ENCODE assay signal across 13 mouse cellular contexts in genomic region chr12:71613326-71613725, GRCm38 (mm10).
DNase-seq lines count a peak whose midpoint lies in the region; ATAC-seq and TF ChIP-seq lines count a peak whose summit lies in the region.
"Had no signal": no experiment of that assay in that cellular context is flagged by ENCODE, and none has a peak within 500 bp of the region (broad histone marks: within the 10 kb centered on the region; RNA-seq: fewer than 3 reads in every experiment).

No protein-coding gene starts in this region.

- H3K27ac ChIP-seq in heart, adult 2 months: no peak overlapping the region
- H3K27ac ChIP-seq in heart, embryonic 12.5 days (ENCODE audit: poor library complexity, severe bottlenecking): no peak overlapping the region
- no peak overlapping the region for H3K27ac ChIP-seq in embryonic facial prominence, embryonic 10.5 days (replicated peaks)
- H3K27ac ChIP-seq in kidney, embryonic 14.5 days (ENCODE audit: low read depth, low read length): peak overlapping the region; percentile 85
- peak overlapping the region; percentile 64 for H3K27ac ChIP-seq in stomach, embryonic 14.5 days (ENCODE audit: low read length)
- H3K27ac ChIP-seq: heart, embryonic 15.5 days; macrophage had no signal

- H3K27me3 ChIP-seq in heart, adult 2 months (ENCODE audit: control insufficient read depth, insufficient read depth, low read length): no peaks in the 10 kb centered on the region
- no peaks in the 10 kb centered on the region for H3K27me3 ChIP-seq in heart, embryonic 12.5 days (replicated peaks)
- H3K27me3 ChIP-seq in embryonic facial prominence, embryonic 10.5 days (replicated peaks; ENCODE audit: low read depth, poor library complexity, severe bottlenecking): no peaks in the 10 kb centered on the region
- H3K27me3 ChIP-seq in kidney, embryonic 14.5 days (ENCODE audit: control insufficient read depth, insufficient read depth, low read length): no peaks in the 10 kb centered on the region
- H3K27me3 ChIP-seq in stomach, embryonic 14.5 days (ENCODE audit: control insufficient read depth, insufficient read depth, low read length): no peaks in the 10 kb centered on the region
- H3K27me3 ChIP-seq: heart, embryonic 15.5 days had no signal

- H3K79me2 ChIP-seq in heart, adult 2 months (replicated peaks; ENCODE audit: control insufficient read depth, insufficient read depth, low read length): no peaks in the 10 kb centered on the region

- TF ChIP-seq CTCF in heart, adult 2 months (IDR thresholded peaks at IDR 0.05): no peak

- TF ChIP-seq EP300 in heart, adult 2 months (IDR thresholded peaks at IDR 0.05; ENCODE audit: insufficient read depth, low read depth, low read length): no peak

- intact Hi-C loops in heart, adult 2 months (cut with DNase I): no loop called here

- H3K4me1 ChIP-seq in heart, adult 2 months (ENCODE audit: control insufficient read depth, insufficient read depth, low read length): no peaks in the 10 kb centered on the region
- H3K4me1 ChIP-seq in heart, embryonic 12.5 days (replicated peaks): peaks cover 5% of the 10 kb centered on the region; the same call in 1 of the 2 replicates
- H3K4me1 ChIP-seq in embryonic facial prominence, embryonic 10.5 days: peaks cover 8% of the 10 kb centered on the region; the same call in 1 of the 2 replicates
- no peaks in the 10 kb centered on the region; the same call in 1 of the 2 replicates for H3K4me1 ChIP-seq in kidney, embryonic 14.5 days (ENCODE audit: control insufficient read depth, insufficient read depth, low read length)
- peaks cover 11% of the 10 kb centered on the region; the same call in 1 of the 2 replicates for H3K4me1 ChIP-seq in stomach, embryonic 14.5 days (ENCODE audit: control insufficient read depth, insufficient read depth, low read length)

- DNase-seq in heart, adult 2 months: peak; percentile 42 to 52
- peak; percentile 29 for DNase-seq in embryonic facial prominence, embryonic 10.5 days (ENCODE audit: low spot score)
- no peak for DNase-seq in spleen, postnatal 10 days (ENCODE audit: low spot score in 2 of 2)
- no peak for DNase-seq in ovary, postnatal 10 days (ENCODE audit: low spot score)
- DNase-seq in embryo, embryonic 10 days (ENCODE audit: low spot score): no peak
- DNase-seq: cerebellum, adult 8-10 months; spleen, adult 18-20 months had no signal

- 69% methylated on average over 8 of the region's 8 CpGs for WGBS in heart, adult 2 months
- 74% methylated on average over 8 of the region's 8 CpGs for WGBS in heart, embryonic 12.5 days
- WGBS in embryonic facial prominence, embryonic 10.5 days: 54% methylated on average over 8 of the region's 8 CpGs
- WGBS in kidney, embryonic 14.5 days: 46% methylated on average over 8 of the region's 8 CpGs
- 40% methylated on average over 8 of the region's 8 CpGs for WGBS in stomach, embryonic 14.5 days

- H3K9me3 ChIP-seq in heart, embryonic 12.5 days (replicated peaks): no peaks in the 10 kb centered on the region; the same call in 1 of the 2 replicates
- no peaks in the 10 kb centered on the region for H3K9me3 ChIP-seq in embryonic facial prominence, embryonic 10.5 days
- H3K9me3 ChIP-seq in kidney, embryonic 14.5 days (ENCODE audit: control insufficient read depth, low read length): peaks cover 9% of the 10 kb centered on the region; the same call in 1 of the 2 replicates
- H3K9me3 ChIP-seq in stomach, embryonic 14.5 days (ENCODE audit: control insufficient read depth, low read depth, low read length): no peaks in the 10 kb centered on the region
- H3K9me3 ChIP-seq: heart, embryonic 15.5 days had no signal

- no peak for TF ChIP-seq POLR2A in heart, adult 2 months (IDR thresholded peaks at IDR 0.05; ENCODE audit: insufficient read depth, low read depth, low read length)

- H3K36me3 ChIP-seq in heart, adult 2 months (ENCODE audit: control insufficient read depth, insufficient read depth, low read length): no peaks in the 10 kb centered on the region
- no peaks in the 10 kb centered on the region for H3K36me3 ChIP-seq in heart, embryonic 12.5 days
- H3K36me3 ChIP-seq in embryonic facial prominence, embryonic 10.5 days (replicated peaks): no peaks in the 10 kb centered on the region
- no peaks in the 10 kb centered on the region for H3K36me3 ChIP-seq in kidney, embryonic 14.5 days (ENCODE audit: control insufficient read depth, insufficient read depth, low read length)
- no peaks in the 10 kb centered on the region for H3K36me3 ChIP-seq in stomach, embryonic 14.5 days (ENCODE audit: control insufficient read depth, insufficient read depth, low read length)
- H3K36me3 ChIP-seq: heart, embryonic 15.5 days had no signal

- H3K4me2 ChIP-seq in heart, embryonic 12.5 days: no peak overlapping the region
- H3K4me2 ChIP-seq in kidney, embryonic 14.5 days (replicated peaks; ENCODE audit: low read depth, low read length): no peak overlapping the region
- no peak overlapping the region for H3K4me2 ChIP-seq in stomach, embryonic 14.5 days (replicated peaks; ENCODE audit: low read depth, low read length)
- H3K4me2 ChIP-seq: heart, embryonic 15.5 days had no signal

- no peak for ATAC-seq in heart, embryonic 12.5 days (ENCODE audit: insufficient number of reproducible peaks, low FRiP score)
- ATAC-seq in kidney, embryonic 14.5 days (ENCODE audit: low FRiP score, low TSS enrichment): peak; percentile 91
- peak; percentile 23; the same call in 1 of the 2 replicates for ATAC-seq in stomach, embryonic 14.5 days (ENCODE audit: insufficient number of reproducible peaks, insufficient read depth, low FRiP score, low read depth)
- ATAC-seq: intestine, postnatal 0 days had no signal

- no peak overlapping the region for H3K9ac ChIP-seq in heart, adult 2 months (ENCODE audit: low read depth, low read length)
- no peak overlapping the region for H3K9ac ChIP-seq in heart, embryonic 12.5 days
- H3K9ac ChIP-seq in kidney, embryonic 14.5 days (ENCODE audit: low read depth, low read length): no peak overlapping the region
- H3K9ac ChIP-seq in stomach, embryonic 14.5 days (replicated peaks; ENCODE audit: low read depth, low read length): no peak overlapping the region
- H3K9ac ChIP-seq: heart, embryonic 15.5 days had no signal

- no peak overlapping the region for H3K4me3 ChIP-seq in heart, adult 2 months
- H3K4me3 ChIP-seq in heart, embryonic 12.5 days: no peak overlapping the region
- H3K4me3 ChIP-seq in embryonic facial prominence, embryonic 10.5 days: no peak overlapping the region
- no peak overlapping the region for H3K4me3 ChIP-seq in kidney, embryonic 14.5 days (ENCODE audit: low read length)
- no peak overlapping the region for H3K4me3 ChIP-seq in stomach, embryonic 14.5 days (ENCODE audit: low read depth, low read length)
- H3K4me3 ChIP-seq: heart, embryonic 15.5 days had no signal

Comparison
In these comparisons a context has a peak if more than half of its experiments do, and no peak if none do; other contexts are left out.
1. DNase-seq: peak in heart, adult 2 months (2 of 2) and embryonic facial prominence, embryonic 10.5 days (single experiment); none in spleen, postnatal 10 days (0 of 2), ovary, postnatal 10 days (single experiment) and embryo, embryonic 10 days (single experiment).
2. H3K27ac ChIP-seq: peak in kidney, embryonic 14.5 days (single experiment) and stomach, embryonic 14.5 days (single experiment); none in heart, adult 2 months (single experiment), heart, embryonic 12.5 days (single experiment) and embryonic facial prominence, embryonic 10.5 days (single experiment).